Mouse (Mus musculus) right cerebral cortex, adult 18-20 months (tissue): ENCODE results near the gene Dhh.

Experiments used
- DNase-seq: peaks from one replicate; pipeline ENCODE4 v3.0.0; 2022; ENCODE audit warnings: mixed read lengths

Dhh gene

DNA sequence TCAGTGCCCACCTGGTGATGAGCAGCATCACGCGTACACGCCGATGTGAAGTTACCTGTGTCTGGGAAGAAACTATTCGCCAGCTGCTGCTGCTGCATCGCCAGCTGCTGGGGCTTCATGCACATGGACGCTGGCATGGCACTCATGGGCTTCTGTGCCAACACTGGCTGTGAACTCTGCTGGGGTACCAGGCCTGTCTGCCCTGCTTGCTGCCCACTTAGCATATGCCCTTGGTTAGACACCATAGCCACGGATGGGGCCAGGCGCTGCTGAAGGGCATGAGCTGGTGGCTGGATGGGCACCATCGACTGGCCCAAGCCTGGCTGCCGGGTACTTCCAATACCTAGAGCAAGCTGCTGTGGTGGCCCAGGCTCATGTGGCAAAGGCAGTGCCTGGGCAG is 49.2 kb downstream of the Dhh start:
- DNase-seq = no peak

- DNase-seq = no peak
These were observed 52.2 kb downstream of the Dhh start for GRCm38 (mm10) chr15:98846140-98846539.

GRCm38 (mm10) chr15:98845149-98845548 is 53.2 kb downstream of the Dhh start:
- DNase-seq = no peak

DNA sequence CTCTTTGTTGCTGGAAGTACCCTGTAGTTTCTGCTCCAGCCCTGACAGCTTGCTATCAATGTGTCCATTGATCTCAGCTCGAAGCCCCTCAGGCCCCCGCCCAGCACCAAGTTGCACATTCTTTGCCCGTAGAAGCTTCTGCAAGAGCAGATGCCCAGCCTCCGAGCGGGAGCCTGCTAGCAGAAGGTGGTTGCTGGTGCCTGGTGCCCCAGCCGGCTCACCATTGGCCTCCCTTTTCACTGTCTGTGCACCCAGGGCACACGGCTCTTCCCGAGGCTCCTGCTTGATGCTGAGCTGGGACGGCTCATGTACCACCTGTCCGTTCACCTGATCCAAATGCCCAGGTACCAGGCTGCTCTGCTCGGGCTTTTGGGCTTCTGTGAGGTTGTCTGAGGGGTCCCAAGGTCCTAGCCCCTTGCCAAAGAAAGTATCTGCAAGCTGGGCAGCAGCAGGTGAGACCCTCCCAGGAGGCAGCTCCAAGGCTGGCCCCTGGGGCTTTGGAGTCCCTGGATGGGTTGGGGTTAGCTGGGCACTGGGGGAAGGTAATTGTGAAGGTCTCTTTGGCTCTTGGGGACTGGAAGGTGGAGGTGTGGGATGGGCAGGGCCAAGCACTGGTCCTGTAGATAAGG is 54.6 kb downstream of the Dhh start:
- DNase-seq = no peak
